Mouse (Mus musculus) MEL (cell line): ENCODE measurements around the gene Cmklr1. TPM values are rescaled to one million over a fixed set of nuclear protein-coding genes. Genes with fewer than 3 reads are reported as not detected.

Source experiments
- DNase-seq: peaks from one replicate; pipeline ENCODE4 v3.0.0; 2011; ENCODE audit warnings: low read depth, low spot score
- H3K27ac ChIP-seq: 2 replicates; pipeline ENCODE4 v1.5.1; 2012; ENCODE audit warnings: low read depth, mild to moderate bottlenecking, control low read depth, low read length, moderate library complexity; ENCODE audit not compliant: control insufficient read depth
- H3K27me3 ChIP-seq, 2 experiments: fragments of 150-350 bp in 1 of 2; sonication (generic) in 1 of 2; 2 replicates each; pipeline ENCODE4 v1.6.1; 2012; ENCODE audit warnings: low read length in 2 of 2, mild to moderate bottlenecking in 2 of 2, improper control_type of control experiment in 1 of 2, moderate library complexity in 1 of 2; ENCODE audit not compliant: insufficient read depth in 2 of 2, control insufficient read depth in 1 of 2
- H3K36me3 ChIP-seq, 2 experiments: 2 replicates each; pipeline ENCODE4 v1.6.1; 2012 to 2014; ENCODE audit warnings: low read length in 2 of 2, improper control_type of control experiment in 1 of 2, inconsistent platforms in 1 of 2, mild to moderate bottlenecking in 1 of 2; ENCODE audit not compliant: insufficient read depth in 2 of 2, control insufficient read depth in 1 of 2
- H3K4me1 ChIP-seq, 2 experiments: fragments of 150-350 bp in 1 of 2; sonication (generic) in 1 of 2; 2 replicates each; pipeline ENCODE4 v1.6.1; 2012; ENCODE audit warnings: low read length in 2 of 2, improper control_type of control experiment in 1 of 2, mild to moderate bottlenecking in 1 of 2; ENCODE audit not compliant: insufficient read depth in 2 of 2, control insufficient read depth in 1 of 2
- H3K4me3 ChIP-seq, 2 experiments: fragments of 150-350 bp in 1 of 2; sonication (generic) in 1 of 2; 2 replicates each; pipeline ENCODE4 v1.5.1; 2012; ENCODE audit warnings: low read depth in 2 of 2, low read length in 2 of 2, mild to moderate bottlenecking in 2 of 2, moderate library complexity in 2 of 2, control low read depth in 1 of 2, improper control_type of control experiment in 1 of 2; ENCODE audit not compliant: control insufficient read depth in 1 of 2, insufficient read depth in 1 of 2
- H3K79me2 ChIP-seq: 2 replicates; pipeline ENCODE4 v1.6.1; 2012; ENCODE audit warnings: mild to moderate bottlenecking, low read length, moderate library complexity; ENCODE audit not compliant: control insufficient read depth, poor library complexity, insufficient read depth
- H3K9ac ChIP-seq: 2 replicates; pipeline ENCODE4 v1.6.1; 2012; ENCODE audit warnings: low read depth, mild to moderate bottlenecking, control low read depth, low read length, moderate library complexity; ENCODE audit not compliant: control insufficient read depth, poor library complexity, severe bottlenecking
- H3K9me3 ChIP-seq: fragments of 150-350 bp; sonication (generic); replicated peaks from 2 replicates; pipeline ENCODE4 v1.6.1; 2012; ENCODE audit warnings: mild to moderate bottlenecking, low read length, improper control_type of control experiment, moderate library complexity; ENCODE audit not compliant: insufficient read depth
- CHD1 ChIP-seq: IDR thresholded peaks from 2 replicates; pipeline ENCODE4 v1.6.1; 2012; ENCODE audit warnings: low read depth, mild to moderate bottlenecking, inconsistent platforms, low read length, improper control_type of control experiment
- ELF1 ChIP-seq: IDR thresholded peaks from 2 replicates; pipeline ENCODE4 v1.6.1; 2014; ENCODE audit warnings: low read depth, mild to moderate bottlenecking, inconsistent platforms, low read length, improper control_type of control experiment, moderate library complexity
- EP300 ChIP-seq, 2 experiments: IDR thresholded peaks; 2 replicates each; pipeline ENCODE4 v1.6.1; 2011; ENCODE audit warnings: improper control_type of control experiment in 2 of 2, low read length in 2 of 2, low read depth in 1 of 2, mild to moderate bottlenecking in 1 of 2
- ETS1 ChIP-seq: IDR thresholded peaks from 2 replicates; pipeline ENCODE4 v1.6.1; 2012; ENCODE audit warnings: low read depth, mild to moderate bottlenecking, inconsistent platforms, low read length, improper control_type of control experiment, moderate library complexity
- GATA1 ChIP-seq: IDR thresholded peaks from 2 replicates; pipeline ENCODE4 v1.6.1; 2011; ENCODE audit warnings: low read depth, low read length, improper control_type of control experiment
- KAT2A ChIP-seq: conservative IDR thresholded peaks from 2 replicates; pipeline ENCODE4 v1.6.1; 2012; ENCODE audit warnings: low read depth, low read length, improper control_type of control experiment, inconsistent platforms
- MAFK ChIP-seq: IDR thresholded peaks from 2 replicates; pipeline ENCODE4 v1.6.1; 2011; ENCODE audit warnings: low read depth, mild to moderate bottlenecking, low read length, improper control_type of control experiment, borderline replicate concordance
- MAX ChIP-seq: IDR thresholded peaks from 2 replicates; pipeline ENCODE4 v1.6.1; 2011; ENCODE audit warnings: low read length, improper control_type of control experiment
- MAZ ChIP-seq: IDR thresholded peaks from 2 replicates; pipeline ENCODE4 v1.6.1; 2012; ENCODE audit warnings: low read depth, mild to moderate bottlenecking, inconsistent platforms, low read length, improper control_type of control experiment
- MXI1 ChIP-seq: IDR thresholded peaks from 2 replicates; pipeline ENCODE4 v1.6.1; 2011; ENCODE audit warnings: mild to moderate bottlenecking, low read depth, low read length, improper control_type of control experiment
- POLR2AphosphoS5 ChIP-seq: IDR thresholded peaks from 2 replicates; pipeline ENCODE4 v1.6.1; 2012; ENCODE audit warnings: low read depth, borderline replicate concordance, mild to moderate bottlenecking, inconsistent platforms, low read length, moderate library complexity, mixed read lengths
- SMC3 ChIP-seq: IDR thresholded peaks from 2 replicates; pipeline ENCODE4 v1.6.1; 2011; ENCODE audit warnings: low read depth, low read length, improper control_type of control experiment
- TAL1 ChIP-seq: IDR thresholded peaks from 2 replicates; pipeline ENCODE4 v1.6.1; 2012; ENCODE audit warnings: mild to moderate bottlenecking, inconsistent platforms, low read length, moderate library complexity, mixed read lengths
- UBTF ChIP-seq: IDR thresholded peaks from 2 replicates; pipeline ENCODE4 v1.6.1; 2012; ENCODE audit warnings: low read depth, mild to moderate bottlenecking, inconsistent platforms, low read length, improper control_type of control experiment, moderate library complexity, borderline replicate concordance; ENCODE audit not compliant: insufficient read depth
- USF1 ChIP-seq: IDR thresholded peaks from 2 replicates; pipeline ENCODE4 v1.6.1; 2014; ENCODE audit warnings: low read depth, mild to moderate bottlenecking, inconsistent platforms, low read length, improper control_type of control experiment, moderate library complexity
- USF2 ChIP-seq, 2 experiments: IDR thresholded peaks; 2 replicates each; pipeline ENCODE4 v1.6.1; 2011 to 2012; ENCODE audit warnings: improper control_type of control experiment in 2 of 2, low read length in 2 of 2, borderline replicate concordance in 1 of 2, inconsistent platforms in 1 of 2, low read depth in 1 of 2, mild to moderate bottlenecking in 1 of 2; ENCODE audit not compliant: insufficient read depth in 1 of 2
- ZKSCAN1 ChIP-seq: IDR thresholded peaks from 2 replicates; pipeline ENCODE4 v1.6.1; 2012; ENCODE audit warnings: low read depth, mild to moderate bottlenecking, inconsistent platforms, low read length, improper control_type of control experiment, moderate library complexity
- ZMIZ1 ChIP-seq: IDR thresholded peaks from 2 replicates; pipeline ENCODE4 v1.6.1; 2012; ENCODE audit warnings: low read depth, mild to moderate bottlenecking, inconsistent platforms, low read length, improper control_type of control experiment, moderate library complexity
- polyA plus RNA-seq, 2 experiments: library from polyadenylated mRNA; stranded (reverse) in 1 of 2; unstranded in 1 of 2; fragments of >175 nt in 1 of 2; fragments of >200 nt in 1 of 2; gene quantifications; 2 replicates each; pipeline versions ENCODE4 v1.2.1 to v1.2.4; 2012; ENCODE audit warnings: low replicate concordance in 2 of 2, low read depth in 1 of 2; ENCODE audit not compliant: insufficient read length in 2 of 2, insufficient read depth in 1 of 2, missing spikeins in 1 of 2
- total RNA-seq: library from RNA; depleted of rRNA; stranded (reverse); fragments of 300-350 nt; gene quantifications from 2 replicates; pipeline ENCODE4 v1.2.3, GENCODE M21; 2012

Cmklr1 gene
- total and polyA plus RNA-seq, 3 experiments, result not detected

DNA sequence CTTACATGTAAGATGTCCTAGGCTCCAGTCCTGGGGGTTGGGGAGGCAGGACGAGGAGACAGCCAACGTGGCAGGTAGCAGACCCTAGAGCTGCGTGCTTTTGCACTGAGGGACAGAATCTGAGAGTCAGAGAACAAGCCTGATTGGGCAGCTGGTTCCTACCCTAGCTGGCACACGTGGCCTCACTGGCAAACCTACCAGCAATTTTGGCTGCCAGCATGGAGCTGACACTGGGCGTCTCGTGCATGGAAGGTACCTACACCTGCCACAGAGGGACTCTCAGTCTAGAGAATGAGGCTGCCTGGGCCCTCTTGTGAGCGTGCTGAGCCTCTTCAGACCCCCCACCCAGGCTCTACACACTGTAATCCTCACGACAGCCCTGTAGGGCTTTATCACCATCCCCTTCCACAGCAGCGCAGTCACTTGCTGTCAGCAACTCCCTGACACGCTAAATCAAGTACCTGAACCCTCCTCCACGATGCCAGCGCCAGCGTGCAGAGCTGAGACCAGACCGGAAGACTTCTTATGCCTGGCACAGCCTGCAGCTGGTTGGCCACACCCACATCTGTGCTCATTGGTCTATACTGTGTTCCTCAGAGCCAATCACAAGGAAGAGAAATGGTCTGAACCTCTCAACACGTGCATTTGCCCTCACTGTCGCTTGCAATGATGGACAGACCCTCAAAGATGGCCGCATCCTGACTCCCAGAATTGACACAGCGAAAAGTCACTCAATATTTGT is 6.9 kb downstream of the Cmklr1 start:
- DNase-seq, result no peak
- Histone ChIP-seq H3K36me3 (no peaks in the 10 kb centered on the region), H3K4me1 (no peaks in the 10 kb centered on the region), H3K9ac (no peak overlapping the region), H3K9me3 (no peaks in the 10 kb centered on the region), H3K27ac (no peak overlapping the region), H3K4me3 (no peak overlapping the region), H3K79me2 (no peaks in the 10 kb centered on the region), H3K27me3 (no peaks in the 10 kb centered on the region)
- TF ChIP-seq MXI1 (no peak), ZMIZ1 (no peak), TAL1 (no peak)

DNA sequence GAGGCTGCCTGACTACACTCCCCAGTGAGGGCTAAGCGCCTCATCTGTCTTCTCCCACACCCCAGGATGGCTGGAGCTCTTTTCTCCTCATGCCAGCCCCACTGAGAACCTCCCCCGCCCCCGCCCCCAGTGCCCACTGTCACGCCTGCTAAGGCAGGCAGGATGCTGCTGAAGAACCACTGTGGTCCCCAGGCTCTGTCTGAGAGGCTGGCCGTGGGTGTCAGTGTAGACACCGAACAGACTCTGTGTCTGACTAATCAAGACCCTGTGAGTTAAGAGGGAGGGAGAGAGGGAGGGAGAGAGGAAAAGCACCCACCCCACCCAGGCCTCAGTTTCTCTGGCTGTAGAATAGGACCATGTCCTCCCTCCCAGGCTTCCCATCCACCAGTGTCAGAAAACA is 9.2 kb downstream of the Cmklr1 start:
- TF ChIP-seq USF1 (no peak), MAX (no peak), KAT2A (no peak), ELF1 (no peak), ZMIZ1 (no peak), USF2 (IDR thresholded peaks at IDR 0.05; ENCODE audit: borderline replicate concordance in 1 of 2, insufficient read depth in 1 of 2, low read depth in 1 of 2, low read length in 2 of 2) (no peak), ETS1 (no peak), MAFK (no peak), POLR2AphosphoS5 (no peak), TAL1 (no peak), CHD1 (no peak), UBTF (no peak), EP300 (IDR thresholded peaks at IDR 0.05; ENCODE audit: low read depth in 1 of 2, low read length in 2 of 2) (no peak), SMC3 (no peak), MAZ (no peak), GATA1 (no peak), ZKSCAN1 (no peak)
- Histone ChIP-seq H3K4me1 (no peaks in the 10 kb centered on the region), H3K36me3 (no peaks in the 10 kb centered on the region), H3K4me3 (no peak overlapping the region), H3K79me2 (no peaks in the 10 kb centered on the region), H3K9me3 (no peaks in the 10 kb centered on the region), H3K27me3 (no peaks in the 10 kb centered on the region), H3K9ac (no peak overlapping the region), H3K27ac (no peak overlapping the region)
- no peak for DNase-seq
